Mouse (Mus musculus) megakaryocyte, adult 5-6 weeks (primary cell): ENCODE measurements at regions not wholly inside any gene's neighbourhood (a gene's known extent, or its start where the extent isn't known, plus 50 kb on each side); places are given as distances from the start of the nearest gene placed in this dataset.

Experiments
- ATAC-seq: 2 replicates; pipeline ENCODE4 v1.8.0; 2016; ENCODE audit warnings: mild to moderate bottlenecking, inconsistent platforms; ENCODE audit not compliant: poor library complexity, severe bottlenecking

- no peak for ATAC-seq
These were observed 596.2 kb downstream of the Gm19410 start for GRCm38 (mm10) chr8:36361818-36362217.

- ATAC-seq = no peak
These were observed 597.7 kb downstream of the Gm19410 start for GRCm38 (mm10) chr8:36363291-36363690.

- no peak for ATAC-seq
These were observed 599.1 kb downstream of the Gm19410 start for GRCm38 (mm10) chr8:36364567-36365231.

- ATAC-seq = no peak
These were observed 600.4 kb downstream of the Gm19410 start for GRCm38 (mm10) chr8:36365945-36366344.

- ATAC-seq = no peak
These were observed 611.2 kb downstream of the Gm19410 start for GRCm38 (mm10) chr8:36376579-36377350.

GRCm38 (mm10) chr8:36394487-36394886, 598.9 kb upstream of the AI429214 start:
- no peak for ATAC-seq

GRCm38 (mm10) chr8:36396493-36396892, 596.9 kb upstream of the AI429214 start:
- no peak for ATAC-seq

- ATAC-seq = no peak
These were observed 586.7 kb upstream of the AI429214 start for GRCm38 (mm10) chr8:36406706-36407105.
